Comparison of ENCODE assay signal across 8 mouse cellular contexts in the genomic region with DNA sequence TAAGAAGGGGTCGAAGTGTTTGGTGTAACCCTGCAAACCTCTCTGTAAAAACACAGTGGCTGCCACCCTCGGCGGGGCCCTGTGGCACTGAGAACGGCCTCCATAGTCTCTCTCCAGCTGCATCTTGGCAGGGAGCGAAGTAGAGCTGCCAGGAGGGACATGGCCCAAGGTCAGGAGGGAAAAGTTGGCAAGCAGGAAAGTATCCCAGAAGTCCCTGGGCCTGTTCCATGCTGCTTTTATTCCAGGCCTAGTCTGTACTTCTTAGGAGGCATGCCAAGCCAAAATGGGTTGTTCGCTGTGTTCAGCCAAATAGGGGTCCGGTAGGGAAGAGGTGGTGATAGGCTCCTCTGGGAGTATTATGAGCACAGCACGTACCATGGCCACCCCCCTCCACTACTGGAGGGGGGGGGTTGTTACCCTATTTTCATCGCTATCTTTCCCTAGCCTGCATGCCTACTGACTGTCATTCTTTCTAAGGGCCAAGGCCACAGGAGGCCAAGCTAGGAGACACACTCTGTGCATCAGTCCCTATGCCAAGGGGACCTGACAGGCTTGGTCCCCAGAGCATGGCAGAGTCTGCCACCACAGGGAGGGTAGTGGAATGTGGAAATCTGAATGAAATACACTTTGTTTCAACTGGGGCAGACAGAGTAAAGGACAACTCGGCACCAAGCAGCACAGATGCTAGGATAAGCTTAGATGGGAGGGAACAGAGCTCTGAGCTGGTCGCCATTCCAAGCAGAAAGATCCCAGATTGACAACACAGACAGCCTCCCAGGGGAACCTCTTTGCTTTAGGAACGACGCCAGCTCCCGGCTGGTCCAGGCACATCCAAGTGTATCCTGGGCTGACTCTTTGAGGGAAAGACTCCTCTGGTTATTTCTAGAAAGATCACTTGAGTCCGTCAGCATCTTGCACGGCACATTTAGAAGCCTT.
A peak's percentile ranks its signal among the peaks of the same experiment; 100 is the strongest.
DNase-seq lines count a peak whose midpoint lies in the region; ATAC-seq and TF ChIP-seq lines count a peak whose summit lies in the region.

No protein-coding gene starts in this region.

- WGBS in thymus, adult 2 months = 86% methylated on average over 16 of the region's 16 CpGs
- 46% methylated on average over 16 of the region's 16 CpGs for WGBS in forebrain, embryonic 13.5 days
- 25% methylated on average over 16 of the region's 16 CpGs for WGBS in heart, embryonic 16.5 days
- 74% methylated on average over 16 of the region's 16 CpGs for WGBS in liver, embryonic 13.5 days (ENCODE audit: insufficient replicate concordance)

- peak; percentile 21 for DNase-seq in thymus, adult 2 months
- DNase-seq in thymus, postnatal 0 days (ENCODE audit: low spot score) = no peak
- peak; percentile 89 for DNase-seq in kidney, postnatal 14 days
- DNase-seq in liver, embryonic 13.5 days = no peak
- peak; percentile 59 for DNase-seq in ovary, postnatal 10 days (ENCODE audit: low spot score)
- no peak for DNase-seq in embryo, embryonic 10 days (ENCODE audit: low spot score)

- no peak for TF ChIP-seq CTCF in thymus, adult 2 months (IDR thresholded peaks at IDR 0.05; ENCODE audit: borderline replicate concordance, control insufficient read depth, extremely low read depth, insufficient read depth, low read length, poor library complexity)

- H3K4me1 ChIP-seq in thymus, adult 2 months (replicated peaks; ENCODE audit: control insufficient read depth, insufficient read depth, low read length) = peaks cover 51% of the 10 kb centered on the region
- H3K4me1 ChIP-seq in forebrain, embryonic 13.5 days = peaks cover 68% of the 10 kb centered on the region
- H3K4me1 ChIP-seq in heart, embryonic 16.5 days (ENCODE audit: control insufficient read depth, insufficient read depth, low read length) = peaks cover 62% of the 10 kb centered on the region
- H3K4me1 ChIP-seq in liver, embryonic 13.5 days (replicated peaks) = peaks cover 53% of the 10 kb centered on the region

- no peaks in the 10 kb centered on the region for H3K9me3 ChIP-seq in forebrain, embryonic 13.5 days (replicated peaks)
- no peaks in the 10 kb centered on the region for H3K9me3 ChIP-seq in heart, embryonic 16.5 days (replicated peaks; ENCODE audit: control insufficient read depth, low read length)
- no peaks in the 10 kb centered on the region for H3K9me3 ChIP-seq in liver, embryonic 13.5 days (replicated peaks)

- peak overlapping the region; percentile 97 for H3K27ac ChIP-seq in thymus, adult 2 months (ENCODE audit: control insufficient read depth, insufficient read depth, low read length)
- H3K27ac ChIP-seq in forebrain, embryonic 13.5 days = peak overlapping the region; percentile 99
- H3K27ac ChIP-seq in heart, embryonic 16.5 days (ENCODE audit: low read length) = peak overlapping the region; percentile 100
- H3K27ac ChIP-seq in liver, embryonic 13.5 days = peak overlapping the region; percentile 83

- H3K4me3 ChIP-seq in thymus, adult 2 months (ENCODE audit: control insufficient read depth, insufficient read depth, low read length) = no peak overlapping the region
- no peak overlapping the region for H3K4me3 ChIP-seq in forebrain, embryonic 13.5 days
- no peak overlapping the region for H3K4me3 ChIP-seq in heart, embryonic 16.5 days (ENCODE audit: low read length)
- H3K4me3 ChIP-seq in liver, embryonic 13.5 days (replicated peaks) = no peak overlapping the region

- ATAC-seq in forebrain, embryonic 13.5 days = peak; percentile 40
- ATAC-seq in heart, embryonic 16.5 days (replicated peaks; ENCODE audit: extremely low read depth, insufficient read depth, low FRiP score) = peak; percentile 74
- no peak for ATAC-seq in liver, embryonic 13.5 days (ENCODE audit: low read depth)

- no peak for TF ChIP-seq POLR2A in thymus, adult 2 months (IDR thresholded peaks at IDR 0.05; ENCODE audit: control insufficient read depth, extremely low read depth, insufficient read depth, low read length, poor library complexity)

- peak overlapping the region; percentile 53; the same call in 1 of the 2 replicates for H3K9ac ChIP-seq in forebrain, embryonic 13.5 days
- peak overlapping the region; percentile 74 for H3K9ac ChIP-seq in heart, embryonic 16.5 days (ENCODE audit: low read length)
- H3K9ac ChIP-seq in liver, embryonic 13.5 days = no peak overlapping the region

- H3K27me3 ChIP-seq in thymus, adult 2 months (ENCODE audit: control insufficient read depth, insufficient read depth, low read length) = no peaks in the 10 kb centered on the region
- H3K27me3 ChIP-seq in forebrain, embryonic 13.5 days = no peaks in the 10 kb centered on the region
- no peaks in the 10 kb centered on the region for H3K27me3 ChIP-seq in heart, embryonic 16.5 days (ENCODE audit: control insufficient read depth, insufficient read depth, low read length)
- H3K27me3 ChIP-seq in liver, embryonic 13.5 days = no peaks in the 10 kb centered on the region

- peak overlapping the region; percentile 53 for H3K4me2 ChIP-seq in forebrain, embryonic 13.5 days
- H3K4me2 ChIP-seq in heart, embryonic 16.5 days (ENCODE audit: low read depth, low read length) = peak overlapping the region; percentile 44; the same call in 1 of the 2 replicates
- H3K4me2 ChIP-seq in liver, embryonic 13.5 days = no peak overlapping the region

- H3K36me3 ChIP-seq in thymus, adult 2 months (ENCODE audit: control insufficient read depth, insufficient read depth, low read length) = no peaks in the 10 kb centered on the region
- no peaks in the 10 kb centered on the region for H3K36me3 ChIP-seq in forebrain, embryonic 13.5 days (ENCODE audit: poor library complexity, severe bottlenecking)
- H3K36me3 ChIP-seq in heart, embryonic 16.5 days (ENCODE audit: control insufficient read depth, insufficient read depth) = no peaks in the 10 kb centered on the region
- H3K36me3 ChIP-seq in liver, embryonic 13.5 days = no peaks in the 10 kb centered on the region

Comparison
In these comparisons a context has a peak if more than half of its experiments do, and no peak if none do; other contexts are left out.
1. DNase-seq: peak in thymus, adult 2 months (single experiment), kidney, postnatal 14 days (single experiment) and ovary, postnatal 10 days (single experiment); none in thymus, postnatal 0 days (single experiment), liver, embryonic 13.5 days (single experiment) and embryo, embryonic 10 days (single experiment).
2. Peak in every context shown above with its lines, with median percentiles within 50 percentile points of each other: H3K27ac ChIP-seq.